Mouse (Mus musculus) heart, embryonic 10.5 days (tissue): ENCODE measurements around the gene Igbp1b. TPM values are rescaled to one million over a fixed set of nuclear protein-coding genes. Genes with fewer than 3 reads are reported as not detected.

Experiments
- DNase-seq: peaks from one replicate; pipeline ENCODE4 v3.0.0-alpha.2; 2017; ENCODE audit warnings: low spot score
- H3K27ac ChIP-seq: fragments of 300-500 bp; sonication (generic); 2 replicates; pipeline ENCODE4 v1.5.1; 2016; ENCODE audit warnings: mild to moderate bottlenecking
- H3K27me3 ChIP-seq: fragments of 300-500 bp; sonication (generic); 2 replicates; pipeline ENCODE4 v1.6.1; 2016; ENCODE audit warnings: mild to moderate bottlenecking; ENCODE audit not compliant: poor library complexity, insufficient read depth, severe bottlenecking
- H3K36me3 ChIP-seq: fragments of 300-500 bp; sonication (generic); 2 replicates; pipeline ENCODE4 v1.6.1; 2016; ENCODE audit warnings: mild to moderate bottlenecking, moderate library complexity
- H3K4me1 ChIP-seq: fragments of 300-500 bp; sonication (generic); 2 replicates; pipeline ENCODE4 v1.6.1; 2016; ENCODE audit warnings: mild to moderate bottlenecking
- H3K4me3 ChIP-seq: fragments of 300-500 bp; sonication (generic); 2 replicates; pipeline ENCODE4 v1.5.1; 2016; ENCODE audit warnings: mild to moderate bottlenecking, moderate library complexity
- H3K9me3 ChIP-seq: fragments of 300-500 bp; sonication (generic); 2 replicates; pipeline ENCODE4 v1.6.1; 2016; ENCODE audit warnings: mild to moderate bottlenecking, moderate library complexity
- WGBS: fragments of 180-500 bp; shearing (Covaris S2); methylation state at CpG from one replicate; pipeline ENCODE4 v1.1.7; 2016; 5-methylcytosine and 5-hydroxymethylcytosine counted together
- polyA plus RNA-seq: library from polyadenylated mRNA; unstranded; fragments of >200 nt; fragmentation: Nextera tagmentation; extraction: Ambion mirVana; gene quantifications from 2 replicates; pipeline ENCODE4 v1.2.1, GENCODE M21; 2016

The Igbp1b gene
- not detected in 2 replicates for polyA plus RNA-seq

DNA sequence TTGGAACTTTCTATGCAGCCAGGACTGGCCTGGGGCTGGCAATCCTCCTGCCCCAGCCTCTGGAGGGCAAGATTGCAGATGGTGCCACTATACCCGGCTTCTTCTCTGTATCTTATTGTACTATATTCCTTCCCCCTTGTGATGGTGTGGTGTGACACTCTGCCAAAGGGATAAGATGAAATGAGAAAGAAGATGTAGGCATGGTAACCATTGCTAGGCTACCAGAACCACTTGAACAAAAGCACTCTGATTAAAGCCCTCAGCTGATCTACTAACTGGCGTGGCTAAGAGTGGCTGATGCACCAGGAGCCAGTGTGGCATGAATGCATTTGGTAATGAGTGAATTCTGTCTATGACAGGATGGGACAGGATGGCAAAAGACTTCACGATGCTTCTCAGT, at the start of gene Igbp1b:
Gene Igbp1b (minus strand): TSS at position 29 of the 400 bp plus-strand sequence.
- H3K27me3 ChIP-seq = no peaks in the 10 kb centered on the region
- no peaks in the 10 kb centered on the region for H3K9me3 ChIP-seq
- no peaks in the 10 kb centered on the region for H3K36me3 ChIP-seq
- H3K4me1 ChIP-seq = no peaks in the 10 kb centered on the region
- no peak for DNase-seq
- WGBS = 83% methylated on average over 3 of the region's 3 CpGs
- H3K4me3 ChIP-seq = no peak within 1 kb of the TSS
- no peak within 1 kb of the TSS for H3K27ac ChIP-seq

DNA sequence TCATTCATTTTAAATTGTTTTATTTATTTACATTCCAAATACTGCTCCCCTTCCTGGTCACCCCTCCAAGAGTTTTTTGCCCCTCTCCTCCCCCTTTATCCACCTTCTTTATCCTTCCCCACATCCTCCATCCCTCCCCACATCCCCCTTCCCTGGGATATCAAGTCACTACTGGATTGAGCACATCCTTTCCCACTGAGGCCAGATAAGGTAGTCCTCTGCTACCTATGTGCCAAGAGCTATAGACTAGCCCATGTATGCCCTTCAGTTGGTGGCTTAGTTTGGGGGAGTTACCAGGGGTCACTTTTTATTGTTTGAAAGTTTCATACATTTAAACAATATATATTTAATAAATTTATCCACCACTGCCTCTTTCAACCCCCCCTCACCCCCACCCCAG, 24.6 kb upstream of the Igbp1b start:
- Histone ChIP-seq H3K4me1 (no peaks in the 10 kb centered on the region), H3K27ac (no peak overlapping the region), H3K36me3 (no peaks in the 10 kb centered on the region), H3K4me3 (no peak overlapping the region), H3K27me3 (no peaks in the 10 kb centered on the region), H3K9me3 (no peaks in the 10 kb centered on the region)
- DNase-seq = no peak

- WGBS = 3% methylated on average over 2 of the region's 2 CpGs
These were observed 14.4 kb upstream of the Igbp1b start for GRCm38 (mm10) chr6:138672704-138673141.

GRCm38 (mm10) chr6:138665416-138665815, 7.1 kb upstream of the Igbp1b start:
- Histone ChIP-seq H3K4me1 (no peaks in the 10 kb centered on the region), H3K4me3 (no peak overlapping the region), H3K27me3 (no peaks in the 10 kb centered on the region), H3K9me3 (no peaks in the 10 kb centered on the region), H3K36me3 (no peaks in the 10 kb centered on the region), H3K27ac (no peak overlapping the region)
- WGBS = 65% methylated on average over 3 of the region's 3 CpGs
- no peak for DNase-seq

More at GRCm38 (mm10) chr6:138672704-138673141, 14.4 kb upstream of the Igbp1b start:
- H3K36me3 ChIP-seq = no peaks in the 10 kb centered on the region
- DNase-seq = no peak
- H3K27ac ChIP-seq = peak overlapping the region; percentile 29; the same call in 1 of the 2 replicates
- H3K27me3 ChIP-seq = no peaks in the 10 kb centered on the region
- no peak overlapping the region for H3K4me3 ChIP-seq
- no peaks in the 10 kb centered on the region for H3K9me3 ChIP-seq
- peaks cover 9% of the 10 kb centered on the region for H3K4me1 ChIP-seq

DNA sequence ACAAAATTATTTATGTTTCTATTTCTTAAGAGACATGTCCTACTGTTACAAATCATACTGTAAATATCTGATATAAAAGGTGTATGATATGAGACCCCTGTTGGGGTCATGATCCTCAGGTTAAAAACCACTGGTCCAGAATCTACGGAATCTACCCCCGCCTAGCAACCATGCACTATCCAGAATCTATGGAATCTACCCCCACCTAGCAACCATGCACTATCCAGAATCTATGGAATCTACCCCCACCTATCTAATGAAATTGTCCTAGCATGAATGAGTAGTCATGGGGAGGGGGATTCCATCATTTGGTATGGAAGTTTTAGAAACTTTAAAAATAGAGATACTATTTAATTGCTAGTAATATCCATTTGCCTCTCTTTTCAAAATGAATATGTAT, 12.7 kb downstream of the Igbp1b start:
- H3K9me3 ChIP-seq = no peaks in the 10 kb centered on the region
- H3K36me3 ChIP-seq = no peaks in the 10 kb centered on the region
- no peak overlapping the region for H3K27ac ChIP-seq
- no peaks in the 10 kb centered on the region for H3K4me1 ChIP-seq
- DNase-seq = no peak
- H3K4me3 ChIP-seq = no peak overlapping the region
- WGBS = 91% methylated on average over 2 of the region's 2 CpGs
- no peaks in the 10 kb centered on the region for H3K27me3 ChIP-seq

GRCm38 (mm10) chr6:138639351-138639750, 19.0 kb downstream of the Igbp1b start:
- Histone ChIP-seq H3K27ac (no peak overlapping the region), H3K27me3 (no peaks in the 10 kb centered on the region), H3K4me1 (no peaks in the 10 kb centered on the region), H3K9me3 (no peaks in the 10 kb centered on the region), H3K36me3 (no peaks in the 10 kb centered on the region), H3K4me3 (no peak overlapping the region)
- 59% methylated on average over 4 of the region's 4 CpGs for whole genome bisulfite sequencing
- DNase-seq = no peak

DNA sequence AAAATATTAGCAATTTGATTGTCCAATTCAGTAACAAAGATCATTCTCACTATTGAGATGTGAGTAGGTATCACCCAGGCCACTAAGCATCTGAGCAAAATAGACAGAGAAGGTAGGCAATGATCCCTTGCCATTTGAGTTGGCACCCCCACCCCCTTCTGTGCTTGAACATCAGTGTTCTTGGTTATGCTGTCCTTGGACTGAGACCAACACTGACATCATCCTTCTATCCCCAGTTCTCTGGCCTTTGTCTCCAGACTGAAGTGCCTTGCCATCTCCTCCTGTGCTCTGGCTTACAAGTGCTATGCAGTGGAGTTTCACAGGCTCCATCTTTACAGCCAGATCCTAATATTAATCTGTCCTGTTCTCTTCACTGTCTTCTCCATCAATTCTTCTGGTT, 37.6 kb downstream of the Igbp1b start:
- Histone ChIP-seq H3K4me3 (no peak overlapping the region), H3K27me3 (no peaks in the 10 kb centered on the region), H3K4me1 (no peaks in the 10 kb centered on the region), H3K36me3 (no peaks in the 10 kb centered on the region), H3K9me3 (no peaks in the 10 kb centered on the region), H3K27ac (no peak overlapping the region)
- DNase-seq = no peak

- Histone ChIP-seq H3K4me1 (no peaks in the 10 kb centered on the region), H3K36me3 (no peaks in the 10 kb centered on the region), H3K27ac (no peak overlapping the region), H3K9me3 (no peaks in the 10 kb centered on the region), H3K27me3 (no peaks in the 10 kb centered on the region), H3K4me3 (no peak overlapping the region)
- 84% methylated on average over 3 of the region's 3 CpGs for WGBS
- no peak for DNase-seq
These were observed 39.9 kb downstream of the Igbp1b start for GRCm38 (mm10) chr6:138618396-138618795.

Other genes starting within 250 kb of the Igbp1b start
- 0.54 and 0.64 TPM in 2 replicates for gene Lmo3, start 76.6 kb downstream of the Igbp1b start, polyA plus RNA-seq